Mouse (Mus musculus) heart, adult 2 months (tissue): ENCODE results near the gene Il17d. TPM values are rescaled to one million over a fixed set of nuclear protein-coding genes. Genes with fewer than 3 reads are reported as not detected.

ENCODE experiments used
- DNase-seq, 2 experiments: peaks; one replicate each; pipeline ENCODE4 v3.0.0; 2021
- H3K27ac ChIP-seq: fragments of 200-600 bp; 2 replicates; pipeline ENCODE4 v1.8.1; 2022
- H3K27me3 ChIP-seq: fragments of 200-500 bp; 2 replicates; pipeline ENCODE4 v1.6.1; 2012; ENCODE audit warnings: mild to moderate bottlenecking, low read length, inconsistent platforms, mixed read lengths; ENCODE audit not compliant: control insufficient read depth, insufficient read depth
- H3K36me3 ChIP-seq: fragments of 200-500 bp; 2 replicates; pipeline ENCODE4 v1.6.1; 2012; ENCODE audit warnings: low read length, inconsistent platforms; ENCODE audit not compliant: control insufficient read depth, insufficient read depth
- H3K4me1 ChIP-seq: fragments of 200-500 bp; 2 replicates; pipeline ENCODE4 v1.6.1; 2011; ENCODE audit warnings: low read length; ENCODE audit not compliant: control insufficient read depth, insufficient read depth
- H3K4me3 ChIP-seq: fragments of 200-600 bp; 2 replicates; pipeline ENCODE4 v1.8.1; 2022
- H3K79me2 ChIP-seq: fragments of 200-500 bp; replicated peaks from 2 replicates; pipeline ENCODE4 v1.6.1; 2012; ENCODE audit warnings: mild to moderate bottlenecking, inconsistent platforms, low read length, moderate library complexity, mixed read lengths; ENCODE audit not compliant: control insufficient read depth, insufficient read depth
- H3K9ac ChIP-seq: fragments of 200-500 bp; 2 replicates; pipeline ENCODE4 v1.6.1; 2012; ENCODE audit warnings: low read depth, mild to moderate bottlenecking, control low read depth, inconsistent platforms, low read length, mixed read lengths
- CTCF ChIP-seq: fragments of 200-600 bp; IDR thresholded peaks from 2 replicates; pipeline ENCODE4 v1.8.1; 2022; ENCODE audit warnings: antibody characterized with exemption, mild to moderate bottlenecking, moderate library complexity
- EP300 ChIP-seq: fragments of 200-500 bp; IDR thresholded peaks from 2 replicates; pipeline ENCODE4 v1.6.1; 2011; ENCODE audit warnings: low read depth, low read length, control low read depth; ENCODE audit not compliant: insufficient read depth
- POLR2A ChIP-seq: fragments of 200-500 bp; IDR thresholded peaks from 2 replicates; pipeline ENCODE4 v1.6.1; 2011; ENCODE audit warnings: mild to moderate bottlenecking, low read depth, low read length, control low read depth; ENCODE audit not compliant: insufficient read depth
- WGBS: fragments of 180-500 bp; shearing (Covaris S2); methylation state at CpG from one replicate; pipeline ENCODE4 v1.1.7; 2018; 5-methylcytosine and 5-hydroxymethylcytosine counted together
- intact Hi-C: fragments of 180-260 bp; cut with DNase I; formaldehyde crosslinking; loops from one replicate; pipeline ENCODE4 v1.15.1; 2025
- polyA plus RNA-seq: library from polyadenylated mRNA; depleted of rRNA; stranded (reverse); fragments of >200 nt; gene quantifications from 2 replicates; pipeline ENCODE4 v1.2.3, GENCODE M21; 2012
- total RNA-seq, 2 experiments: library from RNA; stranded (reverse); gene quantifications; 2 replicates each; pipeline ENCODE4 v1.2.3; 2021

Gene Il17d
- total and polyA plus RNA-seq, 3 experiments, result 2.2 to 10.1 (median 3.3) TPM

- H3K9ac ChIP-seq, result no peak overlapping the region
- no peaks in the 10 kb centered on the region for H3K36me3 ChIP-seq
- intact Hi-C loops, result no loop called here
- 100% methylated on average over 1 of the region's 1 CpGs for WGBS
- H3K4me3 ChIP-seq, result no peak overlapping the region
- H3K79me2 ChIP-seq, result no peaks in the 10 kb centered on the region
- H3K4me1 ChIP-seq, result no peaks in the 10 kb centered on the region
- no peak for TF ChIP-seq POLR2A
- no peak for TF ChIP-seq EP300
- no peak for TF ChIP-seq CTCF
- H3K27me3 ChIP-seq, result no peaks in the 10 kb centered on the region
- no peak for DNase-seq
- no peak overlapping the region for H3K27ac ChIP-seq
Observed at GRCm38 (mm10) chr14:57556922-57557321, 32.3 kb downstream of the Il17d start.

- no peak for DNase-seq
Observed at GRCm38 (mm10) chr14:57565626-57566025, 41.0 kb downstream of the Il17d start.

GRCm38 (mm10) chr14:57571155-57572133 is 46.9 kb downstream of the Il17d start, which contains the start of gene Eef1akmt1:
Gene Eef1akmt1 (minus strand): TSS chr14:57571612.
- Histone ChIP-seq H3K9ac (peak within 1 kb of the TSS; percentile 68), H3K4me3 (peak within 1 kb of the TSS; percentile 65), H3K27ac (peak within 1 kb of the TSS; percentile 78), H3K79me2 (no peaks in the 10 kb centered on the region), H3K4me1 (peaks cover 1% of the 10 kb centered on the region), H3K27me3 (no peaks in the 10 kb centered on the region), H3K36me3 (no peaks in the 10 kb centered on the region)
- peak; percentile 96 to 97 for DNase-seq
- TF ChIP-seq EP300, result peak; percentile 57; the same call in 1 of the 2 replicates
- peak; percentile 98 for TF ChIP-seq POLR2A
- no peak for TF ChIP-seq CTCF
- intact Hi-C loops, result loop anchor here (2.0 kb wide), 1 partner anchor 37 kb away; no protein-coding TSS in a partner anchor
- 5% methylated on average over 35 of the region's 35 CpGs for WGBS

More at GRCm38 (mm10) chr14:57565626-57566025, 41.0 kb downstream of the Il17d start:
- Histone ChIP-seq H3K27me3 (no peaks in the 10 kb centered on the region), H3K9ac (no peak overlapping the region), H3K79me2 (no peaks in the 10 kb centered on the region), H3K27ac (no peak overlapping the region), H3K4me3 (no peak overlapping the region), H3K4me1 (no peaks in the 10 kb centered on the region), H3K36me3 (no peaks in the 10 kb centered on the region)
- TF ChIP-seq POLR2A (no peak), CTCF (no peak), EP300 (no peak)
- 85% methylated on average over 6 of the region's 6 CpGs for WGBS
- intact Hi-C loops, result no loop called here

DNA sequence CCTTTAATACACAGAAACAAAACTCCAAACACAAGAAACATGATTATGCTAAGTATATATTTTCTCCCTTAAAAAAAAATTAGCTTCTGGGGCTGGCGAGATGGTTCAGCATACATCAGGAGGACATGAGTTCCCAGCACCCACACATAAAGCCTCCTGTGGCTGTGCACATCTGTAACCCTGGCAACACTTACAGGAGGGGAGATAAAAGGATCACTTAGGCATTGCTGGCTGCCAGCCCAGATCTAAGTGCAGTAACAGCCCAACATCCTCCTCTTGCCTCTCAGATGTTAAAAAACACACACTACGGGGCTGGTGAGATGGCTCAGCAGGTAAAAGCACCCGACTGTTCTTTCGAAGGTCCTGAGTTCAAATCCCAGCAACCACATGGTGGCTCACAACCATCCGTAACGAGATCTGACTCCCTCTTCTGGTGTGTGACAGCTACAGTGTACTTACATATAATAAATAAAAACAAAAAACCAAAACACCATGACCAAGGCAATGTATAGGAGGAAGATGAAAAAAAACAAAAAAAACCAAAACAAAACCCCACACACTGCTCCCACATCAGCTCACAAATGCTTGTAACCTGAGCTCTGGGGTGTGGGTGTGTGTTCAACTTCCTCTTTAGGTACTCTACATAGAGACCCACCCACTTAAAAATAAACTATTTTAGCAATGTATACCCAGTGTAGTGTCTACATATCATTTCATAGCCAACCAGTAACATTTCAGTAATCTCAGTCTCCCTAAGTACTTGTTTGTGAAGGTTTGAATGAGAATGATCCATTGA is 50.4 kb downstream of the Il17d start:
- H3K4me3 ChIP-seq, result no peak overlapping the region
- TF ChIP-seq EP300 (no peak), POLR2A (no peak)
- H3K36me3 ChIP-seq, result no peaks in the 10 kb centered on the region
- no peaks in the 10 kb centered on the region for H3K79me2 ChIP-seq
- peaks cover 1% of the 10 kb centered on the region for H3K4me1 ChIP-seq
- intact Hi-C loops, result no loop called here
- DNase-seq, result no peak
- WGBS, result 66% methylated on average over 6 of the region's 6 CpGs
- no peaks in the 10 kb centered on the region for H3K27me3 ChIP-seq
- no peak overlapping the region for H3K27ac ChIP-seq
- no peak overlapping the region for H3K9ac ChIP-seq

- Histone ChIP-seq H3K79me2 (no peaks in the 10 kb centered on the region), H3K4me1 (peaks cover 1% of the 10 kb centered on the region), H3K4me3 (no peak overlapping the region), H3K27ac (no peak overlapping the region), H3K27me3 (no peaks in the 10 kb centered on the region), H3K36me3 (no peaks in the 10 kb centered on the region), H3K9ac (no peak overlapping the region)
- intact Hi-C loops, result no loop called here
- WGBS, result 80% methylated on average over 2 of the region's 2 CpGs
- no peak for DNase-seq
- no peak for TF ChIP-seq EP300
- no peak for TF ChIP-seq POLR2A
- TF ChIP-seq CTCF, result no peak
Observed at GRCm38 (mm10) chr14:57576364-57577060, 51.9 kb downstream of the Il17d start.
